Mouse (Mus musculus): ENCODE measurements around the gene Atp6v1f. TPM values are rescaled to one million over a fixed set of nuclear protein-coding genes. Genes with fewer than 3 reads are reported as not detected.

Atp6v1f gene
- polyA plus RNA-seq, 1 experiment from 2014 or later: 337 TPM

DNA sequence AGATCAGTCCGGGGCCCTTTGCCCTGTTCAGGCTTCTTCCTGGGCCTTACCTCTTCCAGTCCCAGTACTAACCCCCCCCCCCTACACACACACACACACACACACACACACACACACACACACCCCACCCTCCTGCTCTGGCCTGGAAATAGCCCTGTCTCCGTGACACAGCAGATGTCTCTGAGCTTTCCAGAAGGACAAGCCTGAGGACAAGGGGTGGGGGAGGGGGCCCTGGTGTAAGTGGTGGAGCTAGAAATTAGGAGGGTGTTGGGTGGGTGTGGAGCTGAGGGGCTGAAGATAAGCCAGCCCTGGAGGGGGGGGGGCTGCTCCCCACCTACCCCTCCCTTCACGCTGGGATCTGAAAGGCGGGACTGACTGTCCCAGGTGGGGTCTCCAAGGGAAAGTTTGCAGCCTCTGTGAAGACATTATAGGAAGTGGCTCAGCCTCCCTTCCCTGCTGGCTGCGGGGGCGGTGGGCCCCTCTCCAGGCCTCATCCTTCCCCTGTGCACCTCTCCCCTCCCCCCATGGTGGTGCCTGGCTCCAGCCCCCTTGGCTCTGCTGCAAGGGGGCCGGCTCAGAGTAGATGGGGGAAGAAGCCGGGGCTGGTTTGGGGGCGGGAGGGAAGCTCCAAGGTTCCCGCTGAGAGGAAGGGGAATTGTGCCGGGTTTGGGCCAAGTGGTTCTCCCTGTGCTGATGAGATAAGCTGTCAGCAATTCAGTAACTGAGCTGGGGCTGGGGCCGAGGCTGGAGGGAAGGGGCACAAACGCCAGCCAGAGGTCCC lies 32.4 kb upstream of the Atp6v1f start:
- 4% methylated on average over 11 of the region's 13 CpGs for WGBS
- Histone ChIP-seq H3K9me3 (no peaks in the 10 kb centered on the region), H3K27me3 (peaks cover 52% of the 10 kb centered on the region), H3K9ac (peak overlapping the region; percentile 68; the same call in 1 of the 2 replicates), H3K27ac (peak overlapping the region; percentile 84), H3K36me3 (no peaks in the 10 kb centered on the region), H3K4me1 (replicated peaks) (peaks cover 60% of the 10 kb centered on the region), H3K4me3 (peak overlapping the region; percentile 47), H3K4me2 (peak overlapping the region; percentile 75)
- peak; percentile 43 for ATAC-seq (ENCODE audit: low FRiP score)

GRCm38 (mm10) chr6:29435940-29436451 lies 31.5 kb upstream of the Atp6v1f start:
- WGBS: 3% methylated on average over 6 of the region's 6 CpGs

DNA sequence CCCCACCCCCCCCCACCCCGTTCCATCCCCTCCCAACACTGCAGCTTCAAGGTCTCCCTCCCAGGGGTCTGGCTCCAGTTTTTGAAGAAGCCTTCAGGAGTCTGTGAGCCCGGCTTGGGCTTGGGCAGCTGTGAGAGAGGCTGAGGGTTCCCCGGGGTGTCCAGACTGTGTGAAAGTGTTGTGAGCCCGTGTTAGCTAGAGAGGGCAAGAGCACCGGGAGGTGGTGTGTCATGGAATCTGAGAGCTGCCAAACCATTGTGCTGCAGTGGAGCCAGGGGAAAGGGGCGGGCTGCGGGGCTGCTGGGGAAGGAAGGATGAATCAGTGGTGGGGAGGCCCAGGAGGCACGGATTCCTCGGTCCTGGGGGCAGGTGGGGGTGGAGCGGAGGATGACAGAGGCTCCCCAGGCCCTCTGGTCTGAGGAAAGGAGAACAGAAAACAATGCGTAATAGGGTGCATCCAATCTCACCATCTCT lies 31.0 kb upstream of the Atp6v1f start:
- no peaks in the 10 kb centered on the region for H3K9me3 ChIP-seq
- peaks cover 57% of the 10 kb centered on the region for H3K4me1 ChIP-seq (replicated peaks)
- H3K27ac ChIP-seq: peak overlapping the region; percentile 84
- WGBS: 5% methylated on average over 11 of the region's 11 CpGs
- no peaks in the 10 kb centered on the region for H3K36me3 ChIP-seq
- H3K4me3 ChIP-seq: no peak overlapping the region
- ATAC-seq (ENCODE audit: low FRiP score): peak; percentile 60
- H3K4me2 ChIP-seq: peak overlapping the region; percentile 75
- H3K27me3 ChIP-seq: peaks cover 38% of the 10 kb centered on the region
- H3K9ac ChIP-seq: peak overlapping the region; percentile 51; the same call in 1 of the 2 replicates

More at GRCm38 (mm10) chr6:29435940-29436451, 31.5 kb upstream of the Atp6v1f start:
- H3K4me3 ChIP-seq: peak overlapping the region; percentile 47
- no peaks in the 10 kb centered on the region for H3K36me3 ChIP-seq
- H3K27me3 ChIP-seq: peaks cover 43% of the 10 kb centered on the region
- ATAC-seq (ENCODE audit: low FRiP score): peak; percentile 59
- H3K4me2 ChIP-seq: peak overlapping the region; percentile 75
- peak overlapping the region; percentile 84 for H3K27ac ChIP-seq
- no peaks in the 10 kb centered on the region for H3K9me3 ChIP-seq
- H3K4me1 ChIP-seq (replicated peaks): peaks cover 60% of the 10 kb centered on the region
- 0 out of 2 replicates have a peak overlapping the region, but pooled peaks have one; percentile 35 for H3K9ac ChIP-seq

DNA sequence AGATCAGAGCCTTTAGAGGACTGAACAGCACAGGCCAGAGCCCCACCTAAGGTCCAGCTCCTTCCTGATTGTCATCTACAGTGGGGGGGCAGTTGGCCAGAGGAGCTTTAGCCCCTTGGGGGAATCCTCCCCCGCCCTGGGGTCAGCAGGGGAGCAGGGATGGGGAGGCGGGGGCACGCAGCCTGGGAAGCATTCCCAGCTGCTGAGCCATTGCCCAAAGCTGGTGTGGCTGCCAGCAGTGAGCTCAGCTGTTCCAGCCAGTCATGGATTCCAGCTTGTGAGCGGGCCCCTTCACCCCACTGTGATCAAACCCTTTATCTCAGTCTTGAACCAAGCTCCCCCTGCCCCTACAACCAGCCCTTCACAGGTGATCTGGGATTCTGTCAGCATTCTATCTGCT lies 28.3 kb upstream of the Atp6v1f start:
- WGBS: 70% methylated on average over 4 of the region's 4 CpGs
- no peaks in the 10 kb centered on the region for H3K9me3 ChIP-seq

DNA sequence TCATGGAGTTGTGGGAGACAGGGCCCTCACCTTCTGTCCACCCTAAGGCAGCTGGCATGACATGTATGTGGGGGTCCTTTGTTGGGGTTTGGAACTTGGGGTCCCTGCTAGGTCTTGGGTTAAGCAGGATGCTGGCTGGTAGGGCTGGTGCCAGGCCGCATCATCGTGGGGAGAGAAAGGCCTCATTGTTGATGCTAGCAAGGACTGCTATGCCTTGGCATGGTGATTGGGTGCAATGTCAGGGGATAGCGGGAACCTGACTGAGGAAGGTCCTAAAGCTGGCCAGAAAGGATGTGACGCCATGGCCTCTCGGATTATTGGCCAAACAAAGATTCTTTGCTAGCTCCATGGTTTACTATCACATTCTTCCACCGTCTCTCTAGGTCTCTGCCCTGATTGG lies 27.7 kb upstream of the Atp6v1f start:
- Histone ChIP-seq H3K9me3 (no peaks in the 10 kb centered on the region), H3K4me3 (no peak overlapping the region), H3K9ac (no peak overlapping the region), H3K36me3 (0 out of 2 replicates have a peak, but pooled peaks cover 9% of the 10 kb centered on the region), H3K27ac (no peak overlapping the region), H3K4me1 (replicated peaks) (peaks cover 25% of the 10 kb centered on the region), H3K4me2 (no peak overlapping the region), H3K27me3 (peaks cover 5% of the 10 kb centered on the region)
- no peak for ATAC-seq (ENCODE audit: low FRiP score)
- 90% methylated on average over 6 of the region's 6 CpGs for WGBS

More for the DNA sequence above, 28.3 kb upstream of the Atp6v1f start:
- no peak overlapping the region for H3K9ac ChIP-seq
- no peak overlapping the region for H3K4me2 ChIP-seq
- 0 out of 2 replicates have a peak, but pooled peaks cover 9% of the 10 kb centered on the region for H3K36me3 ChIP-seq
- H3K27me3 ChIP-seq: peaks cover 11% of the 10 kb centered on the region
- no peak for ATAC-seq (ENCODE audit: low FRiP score)
- H3K4me1 ChIP-seq (replicated peaks): peaks cover 30% of the 10 kb centered on the region
- H3K4me3 ChIP-seq: no peak overlapping the region
- H3K27ac ChIP-seq: no peak overlapping the region

DNA sequence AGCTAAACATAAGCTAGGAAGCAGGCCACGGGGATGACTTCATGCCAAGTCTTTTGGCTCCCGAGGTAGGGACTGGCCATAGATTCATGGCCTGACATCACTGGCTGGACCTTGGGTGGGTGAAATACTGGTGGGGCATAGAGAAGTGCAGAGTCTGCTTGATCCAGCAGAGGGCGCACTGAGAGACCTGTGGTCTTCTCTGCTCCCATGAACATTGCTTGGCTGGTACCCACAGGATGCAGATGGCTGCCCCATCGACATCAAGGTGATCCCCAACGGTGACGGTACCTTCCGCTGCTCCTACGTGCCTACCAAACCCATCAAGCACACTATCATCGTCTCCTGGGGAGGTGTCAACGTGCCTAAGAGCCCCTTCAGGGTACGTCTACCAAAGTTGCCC lies 22.7 kb upstream of the Atp6v1f start:
- H3K4me2 ChIP-seq: no peak overlapping the region
- H3K4me3 ChIP-seq: no peak overlapping the region
- H3K9me3 ChIP-seq: no peaks in the 10 kb centered on the region
- no peak overlapping the region for H3K27ac ChIP-seq
- 73% methylated on average over 11 of the region's 11 CpGs for WGBS
- no peaks in the 10 kb centered on the region for H3K27me3 ChIP-seq
- no peaks in the 10 kb centered on the region for H3K4me1 ChIP-seq (replicated peaks)
- peaks cover 33% of the 10 kb centered on the region for H3K36me3 ChIP-seq
- no peak for ATAC-seq (ENCODE audit: low FRiP score)
- no peak overlapping the region for H3K9ac ChIP-seq

DNA sequence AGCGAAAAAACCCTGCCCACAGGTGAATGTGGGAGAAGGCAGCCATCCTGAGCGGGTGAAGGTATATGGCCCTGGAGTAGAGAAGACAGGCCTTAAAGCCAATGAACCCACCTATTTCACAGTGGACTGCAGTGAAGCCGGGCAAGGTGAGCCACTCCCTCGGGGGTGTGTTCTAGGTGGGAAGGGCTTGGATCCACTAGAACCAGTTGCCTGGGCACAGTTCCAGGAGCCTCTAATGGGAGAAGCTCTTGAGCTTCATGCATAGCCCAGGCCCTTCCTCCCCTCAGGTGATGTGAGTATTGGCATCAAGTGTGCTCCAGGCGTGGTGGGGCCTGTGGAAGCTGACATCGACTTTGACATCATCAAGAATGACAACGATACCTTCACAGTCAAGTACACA lies 22.2 kb upstream of the Atp6v1f start:
- Histone ChIP-seq H3K36me3 (peaks cover 33% of the 10 kb centered on the region), H3K27me3 (no peaks in the 10 kb centered on the region), H3K27ac (no peak overlapping the region), H3K4me2 (no peak overlapping the region), H3K4me3 (no peak overlapping the region), H3K9ac (no peak overlapping the region), H3K4me1 (replicated peaks) (no peaks in the 10 kb centered on the region), H3K9me3 (no peaks in the 10 kb centered on the region)
- ATAC-seq (ENCODE audit: low FRiP score): no peak
- WGBS: 96% methylated on average over 7 of the region's 7 CpGs

DNA sequence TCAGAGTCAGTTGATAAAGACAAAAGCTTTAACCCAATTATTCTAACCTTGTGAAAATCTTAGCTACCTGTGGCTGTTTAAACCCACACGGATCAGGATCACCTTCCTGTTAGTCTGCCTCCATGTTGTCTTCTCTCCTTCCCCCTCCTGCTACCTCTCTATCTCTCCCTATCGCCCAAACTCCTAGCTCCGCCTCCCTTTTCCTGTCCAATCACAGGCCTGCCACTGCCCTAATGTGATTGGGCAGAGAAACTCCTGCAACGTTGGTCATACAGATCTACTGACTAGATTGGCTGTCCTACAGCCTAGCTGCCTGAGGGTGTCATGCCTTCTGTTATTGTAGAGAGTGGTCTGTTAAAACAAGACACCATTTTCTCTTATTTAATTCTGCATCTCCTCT lies 17.7 kb upstream of the Atp6v1f start:
- Histone ChIP-seq H3K9ac (no peak overlapping the region), H3K9me3 (no peaks in the 10 kb centered on the region), H3K36me3 (peaks cover 36% of the 10 kb centered on the region), H3K27ac (no peak overlapping the region), H3K4me2 (no peak overlapping the region), H3K4me3 (no peak overlapping the region), H3K4me1 (replicated peaks) (no peaks in the 10 kb centered on the region), H3K27me3 (no peaks in the 10 kb centered on the region)
- WGBS: 42% methylated on average over 4 of the region's 4 CpGs
- no peak for ATAC-seq (ENCODE audit: low FRiP score)

- no peak for ATAC-seq (ENCODE audit: low FRiP score)
- H3K4me3 ChIP-seq: no peak overlapping the region
- H3K36me3 ChIP-seq: peaks cover 37% of the 10 kb centered on the region
- 92% methylated on average over 6 of the region's 6 CpGs for WGBS
- no peak overlapping the region for H3K4me2 ChIP-seq
- H3K9ac ChIP-seq: no peak overlapping the region
- H3K4me1 ChIP-seq (replicated peaks): no peaks in the 10 kb centered on the region
- no peak overlapping the region for H3K27ac ChIP-seq
- no peaks in the 10 kb centered on the region for H3K9me3 ChIP-seq
- no peaks in the 10 kb centered on the region for H3K27me3 ChIP-seq
Observed at GRCm38 (mm10) chr6:29450667-29451066, 16.9 kb upstream of the Atp6v1f start.

DNA sequence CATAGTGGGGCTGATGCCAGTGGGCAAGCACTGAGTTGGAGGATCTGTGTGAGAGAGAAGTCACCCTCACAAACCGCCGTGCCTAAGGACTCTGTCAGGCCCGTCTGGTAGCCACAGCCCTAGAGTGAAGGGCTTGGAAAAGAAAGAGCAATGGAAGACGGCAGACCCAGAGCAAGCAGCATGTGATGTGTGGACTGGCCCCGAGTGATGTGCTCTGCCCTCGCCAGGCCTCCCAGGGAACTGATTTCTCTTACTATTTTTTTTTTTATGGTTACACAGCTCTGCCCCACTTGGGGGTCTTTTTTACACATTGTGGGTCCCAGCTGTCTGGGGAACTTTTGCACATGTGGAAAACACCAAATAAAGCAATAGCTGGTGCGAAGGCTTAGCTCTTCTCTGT lies 6.0 kb upstream of the Atp6v1f start:
- no peaks in the 10 kb centered on the region for H3K27me3 ChIP-seq
- H3K4me3 ChIP-seq: no peak overlapping the region
- H3K4me2 ChIP-seq: no peak overlapping the region
- no peak for ATAC-seq (ENCODE audit: low FRiP score)
- H3K27ac ChIP-seq: no peak overlapping the region
- H3K36me3 ChIP-seq: peaks cover 10% of the 10 kb centered on the region; the same call in 1 of the 2 replicates
- WGBS: 63% methylated on average over 7 of the region's 7 CpGs
- H3K9me3 ChIP-seq: no peaks in the 10 kb centered on the region
- H3K4me1 ChIP-seq (replicated peaks): no peaks in the 10 kb centered on the region
- H3K9ac ChIP-seq: no peak overlapping the region

DNA sequence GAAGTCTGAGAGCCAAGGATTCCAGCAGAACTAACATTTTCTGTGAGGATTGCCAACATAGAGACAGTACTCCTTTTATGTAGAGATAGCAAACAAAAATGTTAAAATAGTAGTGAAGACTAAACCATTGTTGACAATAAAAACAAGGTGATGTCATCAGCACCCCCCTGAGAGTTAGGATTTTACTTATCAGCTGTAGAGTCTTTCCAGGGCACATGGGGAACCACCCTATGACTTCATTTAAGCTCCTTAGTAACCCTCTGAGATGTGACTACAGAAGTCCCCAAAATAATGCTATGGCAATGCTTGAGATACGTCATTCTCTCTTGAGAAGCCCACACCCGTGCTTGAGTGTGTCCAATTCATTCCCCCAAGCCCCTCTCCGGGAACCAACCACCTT lies 4.1 kb upstream of the Atp6v1f start:
- 80% methylated on average over 3 of the region's 3 CpGs for WGBS
- H3K9ac ChIP-seq: no peak overlapping the region
- no peak for ATAC-seq (ENCODE audit: low FRiP score)
- H3K27ac ChIP-seq: no peak overlapping the region
- no peaks in the 10 kb centered on the region for H3K27me3 ChIP-seq
- H3K9me3 ChIP-seq: no peaks in the 10 kb centered on the region
- H3K4me3 ChIP-seq: no peak overlapping the region
- no peak overlapping the region for H3K4me2 ChIP-seq
- peaks cover 4% of the 10 kb centered on the region; the same call in 1 of the 2 replicates for H3K36me3 ChIP-seq
- peaks cover 3% of the 10 kb centered on the region for H3K4me1 ChIP-seq (replicated peaks)

DNA sequence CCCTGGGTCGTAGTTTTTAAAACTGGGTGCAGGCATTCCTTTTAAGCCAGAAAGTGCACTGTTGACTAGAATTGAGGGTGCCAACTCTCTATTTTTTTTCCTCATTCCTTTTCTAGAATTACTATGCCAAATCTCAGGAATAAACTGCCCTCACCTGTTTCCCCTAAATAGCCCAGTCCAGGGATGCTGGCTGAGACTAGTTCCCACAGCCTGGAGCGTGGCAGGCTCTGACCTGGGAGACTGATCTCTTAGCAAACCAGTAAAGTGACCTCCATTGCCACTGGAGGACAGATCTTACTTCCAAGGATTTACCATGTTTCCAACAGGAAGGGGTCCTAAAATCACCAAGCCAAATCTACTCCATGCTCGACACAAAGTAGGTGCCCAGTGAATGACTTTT lies 1.3 kb downstream of the Atp6v1f start:
- Histone ChIP-seq H3K27ac (no peak overlapping the region), H3K9me3 (no peaks in the 10 kb centered on the region), H3K36me3 (peaks cover 27% of the 10 kb centered on the region), H3K4me3 (peak overlapping the region; percentile 78), H3K4me1 (replicated peaks) (peaks cover 18% of the 10 kb centered on the region), H3K27me3 (peaks cover 8% of the 10 kb centered on the region), H3K4me2 (peak overlapping the region; percentile 75), H3K9ac (peak overlapping the region; percentile 83)
- no peak for ATAC-seq (ENCODE audit: low FRiP score)
- WGBS: 94% methylated on average over 3 of the region's 3 CpGs

All from hindbrain, embryonic 13.5 days (tissue).